Mouse (Mus musculus): ENCODE measurements around the gene Alg14.

The Alg14 gene

DNA sequence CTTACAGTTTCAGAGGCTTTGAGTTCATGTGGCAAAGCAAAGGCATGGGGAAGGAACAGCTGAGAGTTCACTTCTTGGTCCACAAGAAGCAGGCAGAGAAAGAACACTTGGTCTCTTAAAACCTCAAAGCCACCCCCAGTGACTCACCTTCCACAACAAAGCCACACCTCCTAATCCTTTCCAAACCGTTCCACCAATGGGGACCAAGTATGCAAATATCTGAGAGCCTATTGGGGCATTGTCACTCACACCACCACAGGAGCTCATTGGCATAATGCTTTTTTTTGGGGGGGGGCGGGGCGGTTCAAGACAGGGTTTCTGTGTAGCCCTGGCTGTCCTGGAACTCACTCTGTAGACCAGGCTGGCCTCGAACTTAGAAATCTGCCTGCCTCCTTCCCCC lies 77.0 kb downstream of the Alg14 start:
- DNase-seq (ENCODE audit: low spot score in 2 of 2), result no peak

DNA sequence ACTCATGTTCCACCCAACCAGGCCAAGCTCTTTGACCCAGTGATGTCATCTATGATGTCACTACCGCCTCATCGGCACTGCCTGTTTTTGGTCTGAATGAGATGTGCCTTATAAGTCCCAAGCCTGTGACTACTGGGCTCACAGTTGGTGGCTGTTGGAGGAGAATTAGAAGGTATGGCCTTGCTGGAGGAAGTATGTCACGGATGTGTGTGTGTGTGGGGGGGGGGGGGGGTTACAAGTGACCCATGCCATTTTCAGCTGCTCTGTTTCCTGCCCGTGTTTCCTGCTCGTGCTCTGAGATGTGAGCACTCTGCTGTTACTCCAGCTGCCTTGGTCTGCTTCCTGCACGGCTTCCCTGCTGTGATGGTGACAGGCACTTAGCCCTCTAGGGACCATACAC lies 77.9 kb downstream of the Alg14 start:
- DNase-seq (ENCODE audit: low spot score in 2 of 2), result peak in 1 of 2 experiments; percentile 23

DNA sequence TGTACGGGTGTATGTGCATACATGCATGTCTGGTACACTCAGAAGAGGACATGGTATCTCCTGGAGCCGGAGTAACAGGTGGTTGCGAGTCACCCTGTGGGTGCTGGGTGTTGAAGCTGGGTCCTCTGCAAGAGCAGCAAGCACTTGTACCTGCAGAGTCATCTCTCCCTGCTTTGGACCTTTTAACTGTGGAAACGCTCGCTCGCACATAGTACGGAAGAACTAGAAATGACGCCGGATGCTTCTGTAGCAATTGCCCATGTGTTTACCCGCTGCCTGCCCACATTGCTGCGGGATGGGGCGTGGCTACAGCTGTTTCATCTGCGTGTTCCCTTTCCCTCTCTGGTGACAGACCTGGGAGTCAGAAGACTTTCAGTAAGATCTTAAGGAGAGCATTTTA lies 78.7 kb downstream of the Alg14 start:
- DNase-seq (ENCODE audit: low spot score in 2 of 2), result peak in 1 of 2 experiments; percentile 30

DNA sequence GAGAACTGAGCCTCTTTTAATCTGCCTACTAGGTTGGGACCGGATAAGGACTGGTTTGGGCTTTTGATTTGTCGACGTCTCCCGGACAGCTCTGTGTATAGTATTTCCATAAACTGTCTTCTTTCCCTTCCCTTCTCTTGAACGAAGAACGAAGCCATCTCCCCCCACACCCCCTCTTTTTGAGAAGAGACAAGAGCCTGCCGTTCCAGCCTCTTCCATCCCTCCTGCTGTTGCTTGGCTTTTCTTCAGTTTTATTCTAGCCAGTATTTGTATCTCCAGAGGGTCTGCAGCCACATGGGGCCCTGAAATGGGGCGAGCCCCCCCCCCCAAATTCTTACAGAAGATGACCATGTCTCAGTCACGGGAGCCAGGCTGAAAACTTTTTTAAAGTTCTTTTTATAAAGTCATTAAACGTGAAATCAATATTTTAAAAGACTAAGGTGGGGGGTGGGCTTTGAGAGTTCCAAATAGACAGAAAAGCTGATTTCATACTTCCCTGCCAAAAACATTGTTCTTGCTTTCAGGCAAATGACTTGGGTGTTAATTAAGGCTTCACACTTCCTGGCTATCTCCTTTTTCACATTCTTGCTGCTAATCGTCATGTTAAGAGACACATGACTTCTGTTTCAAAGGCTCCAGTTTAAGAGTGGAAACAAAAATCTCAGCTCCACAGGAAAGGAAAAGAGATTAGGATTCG lies 79.4 kb downstream of the Alg14 start:
- no peak for DNase-seq (ENCODE audit: low spot score in 2 of 2)

DNA sequence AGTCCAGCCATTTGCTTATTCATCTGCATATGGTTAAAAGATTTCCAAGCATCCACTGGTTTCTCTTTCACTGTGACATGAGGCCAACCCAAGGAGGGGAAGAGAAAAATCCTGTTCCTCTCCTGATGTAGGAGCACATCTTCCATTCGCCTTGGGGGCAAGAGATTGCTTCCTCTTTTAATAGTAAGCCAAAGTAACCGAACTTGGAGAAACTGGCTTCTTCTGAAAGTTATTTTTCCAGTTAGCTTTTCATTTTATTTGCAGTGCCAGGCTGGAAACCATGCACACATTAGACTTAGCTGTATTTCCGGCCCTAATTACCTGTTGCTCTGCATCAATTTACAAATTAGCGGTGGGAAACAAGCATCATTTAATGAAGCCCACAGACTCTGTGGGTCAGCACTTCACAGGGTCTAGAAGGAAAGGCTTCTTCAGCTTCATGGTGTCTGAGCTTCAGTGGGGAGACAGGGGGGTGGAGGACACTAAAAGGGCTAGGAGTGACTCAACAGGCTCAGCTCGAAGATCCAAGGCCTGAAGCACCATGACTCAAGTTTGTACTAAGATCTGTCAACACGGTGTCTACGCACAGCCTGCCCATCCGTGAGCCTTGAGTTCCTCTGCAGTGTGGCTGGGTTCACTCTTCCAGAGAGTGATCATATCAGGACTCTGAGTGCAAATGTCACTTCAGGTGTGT lies 80.1 kb downstream of the Alg14 start:
- DNase-seq (ENCODE audit: low spot score in 2 of 2), result no peak

DNA sequence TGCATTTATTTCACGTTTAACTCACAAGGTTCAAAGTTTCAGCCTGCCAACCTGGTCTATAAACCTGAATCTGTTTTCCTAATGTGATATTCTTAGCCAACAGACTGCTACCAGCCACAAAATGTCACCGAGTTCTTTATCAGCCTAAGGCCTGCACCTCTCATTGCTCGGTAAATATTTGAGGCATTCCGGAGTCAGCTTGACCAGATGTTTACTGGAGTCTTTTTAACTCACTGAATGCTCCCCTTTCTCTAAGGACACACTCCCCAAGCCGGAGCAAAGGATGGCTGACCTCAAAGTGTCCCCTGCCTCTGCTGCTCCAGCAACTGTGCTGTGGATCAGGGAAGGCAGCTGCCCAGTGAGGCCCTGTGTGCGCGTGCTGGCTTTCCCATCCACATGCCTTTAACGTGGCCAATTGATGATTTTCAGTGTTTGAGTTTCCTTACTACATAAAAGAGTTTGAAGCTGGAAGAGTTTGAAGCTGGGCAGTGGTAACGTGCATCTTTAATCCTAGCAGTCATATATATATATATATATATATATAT lies 82.4 kb downstream of the Alg14 start:
- no peak for DNase-seq (ENCODE audit: low spot score in 2 of 2)

DNA sequence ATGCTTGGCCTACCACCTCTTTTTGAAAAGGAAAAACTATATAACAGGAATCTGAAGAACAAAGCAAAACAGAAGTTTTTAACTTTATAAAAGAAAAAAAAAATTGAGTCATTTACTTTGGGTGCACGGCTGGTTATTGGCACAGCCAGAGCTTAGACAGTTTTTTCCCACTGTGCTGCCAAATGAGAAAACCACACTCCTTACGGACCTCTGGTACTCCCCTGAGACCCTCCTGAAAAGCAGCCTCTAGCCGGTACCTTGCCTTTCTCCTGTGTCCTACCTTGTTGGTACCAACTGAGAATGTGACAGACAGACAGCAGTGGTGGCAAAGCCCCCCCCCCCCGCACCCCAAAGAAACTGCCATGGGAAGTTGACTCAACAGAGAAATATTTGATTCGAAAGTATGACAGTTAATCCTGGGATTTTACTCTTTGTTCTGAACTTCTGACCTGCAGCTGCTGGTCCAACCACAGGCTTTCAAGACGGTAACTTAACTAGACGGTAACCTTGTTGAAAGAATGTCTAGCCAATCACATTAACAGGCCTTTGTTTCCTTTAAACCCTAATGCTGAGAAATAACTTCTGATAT lies 84.1 kb downstream of the Alg14 start:
- no peak for DNase-seq (ENCODE audit: low spot score in 2 of 2)

DNA sequence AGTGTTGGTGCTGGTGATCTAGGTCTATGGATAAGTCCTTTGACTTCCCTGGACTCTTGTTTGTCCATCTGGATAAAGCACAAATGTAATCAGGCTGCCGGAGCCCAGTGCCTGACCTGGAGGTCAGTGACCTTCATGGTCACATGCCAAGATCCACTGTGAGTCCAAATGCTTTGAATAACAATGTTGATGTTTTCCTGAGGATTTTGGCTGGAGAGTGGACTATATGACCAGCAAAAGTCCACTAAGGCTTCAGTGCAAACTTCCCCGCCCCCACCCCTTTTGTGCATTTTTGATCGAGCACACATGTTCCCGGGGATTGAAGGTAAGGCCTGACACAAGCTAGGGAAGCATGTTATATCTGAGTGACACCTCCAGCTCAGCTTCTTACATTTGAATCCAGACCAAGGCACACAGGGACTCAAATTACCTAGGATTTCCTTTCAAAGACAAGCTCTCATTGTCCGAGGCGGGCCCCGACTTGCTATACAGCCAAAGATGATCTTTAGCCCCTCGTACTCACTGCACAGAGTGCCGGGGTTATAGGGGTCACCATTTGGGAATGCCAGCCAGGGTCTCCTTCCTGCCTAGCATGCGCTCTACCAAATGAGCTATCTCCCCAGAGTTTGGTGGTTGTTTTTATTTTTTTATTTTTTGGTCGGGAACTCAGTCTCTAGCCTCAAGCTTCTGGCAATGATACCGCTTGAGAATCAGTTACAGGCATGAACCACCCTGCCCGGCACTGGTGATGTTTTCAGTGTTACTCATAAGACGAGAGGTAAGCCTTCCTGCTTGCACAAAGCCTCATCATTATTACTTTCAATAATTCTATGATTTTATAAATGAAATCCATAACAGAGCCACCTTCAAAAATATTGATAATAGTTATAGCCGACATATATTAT lies 87.4 kb downstream of the Alg14 start:
- no peak for DNase-seq (ENCODE audit: low spot score in 2 of 2)

DNA sequence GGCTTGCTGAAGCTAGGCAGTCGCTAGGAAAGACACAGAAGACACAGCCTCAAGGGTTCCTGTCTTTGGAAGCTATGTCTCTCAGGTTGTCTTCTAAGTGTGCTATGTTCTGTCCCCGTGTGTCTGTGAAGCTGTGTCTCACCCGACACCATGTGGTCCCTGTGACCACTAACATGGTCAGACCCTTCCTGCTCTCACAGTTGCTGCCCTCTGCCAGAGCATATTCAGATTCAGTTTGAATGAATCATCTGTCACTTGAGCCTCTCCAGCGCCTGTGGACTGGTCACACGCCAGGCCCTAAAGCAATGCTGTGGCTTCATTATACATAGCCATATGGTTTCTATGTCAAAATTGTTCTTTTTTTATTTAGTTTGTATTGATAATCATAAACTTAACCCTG lies 88.1 kb downstream of the Alg14 start:
- no peak for DNase-seq (ENCODE audit: low spot score in 2 of 2)

DNA sequence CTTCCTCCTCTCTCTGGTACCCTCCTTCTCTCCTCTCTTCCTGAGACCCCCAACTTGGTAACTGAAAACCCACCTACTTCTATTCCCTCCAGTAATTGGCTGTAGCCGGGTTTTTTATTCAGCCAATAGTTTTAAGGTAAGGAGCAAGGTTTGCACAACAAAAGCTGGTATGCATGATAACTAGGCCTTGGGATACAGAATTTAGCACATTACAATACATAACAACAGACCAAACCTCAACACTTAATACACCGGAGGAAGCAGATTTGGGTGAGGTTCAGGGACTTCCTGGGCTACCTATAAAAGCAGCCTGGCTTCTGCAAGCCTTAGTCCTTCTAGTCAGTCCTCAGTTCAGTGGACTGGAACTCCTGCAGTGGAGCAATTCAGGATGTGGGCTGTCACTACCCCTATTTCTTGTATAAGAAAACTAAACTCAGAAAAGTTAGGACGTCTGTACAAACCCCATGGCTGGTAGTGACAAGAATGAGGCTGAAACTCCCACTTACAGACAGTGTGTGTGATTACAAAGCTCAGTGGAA lies 96.0 kb downstream of the Alg14 start:
- no peak for DNase-seq (ENCODE audit: low spot score in 2 of 2)

DNA sequence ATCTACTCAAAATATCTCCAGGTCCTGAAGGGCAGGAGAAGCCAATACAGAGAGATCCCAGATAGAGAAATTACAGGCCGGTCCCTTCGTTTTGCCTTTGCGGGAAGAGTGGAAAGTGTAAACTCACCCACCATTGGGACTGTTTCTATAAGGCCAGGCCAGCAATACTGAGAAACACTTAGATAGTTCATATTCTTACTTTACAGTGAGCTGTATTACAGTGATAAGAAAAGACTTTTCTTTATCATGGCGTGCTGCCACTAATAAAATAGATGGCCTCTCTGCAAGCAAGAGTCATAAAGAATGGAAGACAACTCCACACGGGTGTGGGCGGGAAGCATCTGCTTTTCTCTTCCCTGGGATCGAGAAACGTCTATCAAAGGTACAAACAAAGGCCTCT lies 97.8 kb downstream of the Alg14 start:
- DNase-seq (ENCODE audit: low spot score in 2 of 2), result no peak

DNA sequence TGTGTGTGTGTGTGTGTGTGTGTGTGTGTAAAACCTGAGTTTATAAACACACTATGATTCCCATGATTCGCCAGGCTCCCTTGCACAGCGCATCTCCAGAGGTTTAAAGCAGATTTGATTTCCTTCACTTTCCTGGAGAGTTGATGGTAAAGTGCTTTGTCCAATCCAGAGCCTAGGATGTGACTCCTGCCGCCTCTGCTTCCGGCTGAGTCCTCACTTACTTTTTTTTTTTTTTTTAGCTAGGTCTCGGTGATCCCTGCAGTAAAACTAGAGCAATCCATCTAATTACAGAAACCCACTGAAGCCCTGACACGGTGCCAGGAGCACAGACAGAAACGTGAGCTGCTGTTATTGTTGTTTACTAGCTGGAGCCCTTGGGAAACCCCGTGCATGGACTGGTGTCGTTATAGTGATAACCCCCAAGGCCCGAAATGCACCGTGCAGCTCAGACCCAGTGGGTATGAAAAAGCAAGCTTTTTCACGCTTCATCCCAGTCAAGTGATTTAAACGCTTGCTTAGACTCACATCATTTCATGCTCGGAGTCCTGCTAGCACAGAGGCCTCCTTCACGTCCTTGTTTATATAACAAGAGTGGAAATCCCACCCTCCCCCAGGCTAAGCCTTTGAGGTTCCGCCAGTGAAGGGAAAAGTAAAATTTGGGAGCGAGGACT lies 98.4 kb downstream of the Alg14 start:
- no peak for DNase-seq (ENCODE audit: low spot score in 2 of 2)

DNA sequence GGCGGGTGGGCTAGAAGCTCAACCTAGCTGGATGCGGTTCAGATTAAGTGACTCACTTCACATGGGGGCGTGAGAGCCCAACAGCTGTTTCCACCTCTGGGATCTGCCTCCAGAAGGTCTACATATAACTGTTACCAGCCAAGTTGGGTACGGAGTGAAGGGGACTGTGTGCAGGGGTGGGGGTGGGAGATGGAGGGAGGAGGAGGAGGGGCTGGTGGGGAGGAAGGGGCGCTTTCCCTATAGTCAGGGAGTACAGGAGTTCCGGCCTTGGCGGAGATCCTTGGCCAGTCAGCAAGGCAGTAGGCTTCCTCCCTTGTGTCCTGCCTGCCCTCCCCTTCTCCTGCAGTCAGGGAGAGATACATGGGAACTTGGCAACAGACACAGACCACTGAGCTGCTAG lies 99.2 kb downstream of the Alg14 start:
- DNase-seq (ENCODE audit: low spot score in 2 of 2), result no peak

DNA sequence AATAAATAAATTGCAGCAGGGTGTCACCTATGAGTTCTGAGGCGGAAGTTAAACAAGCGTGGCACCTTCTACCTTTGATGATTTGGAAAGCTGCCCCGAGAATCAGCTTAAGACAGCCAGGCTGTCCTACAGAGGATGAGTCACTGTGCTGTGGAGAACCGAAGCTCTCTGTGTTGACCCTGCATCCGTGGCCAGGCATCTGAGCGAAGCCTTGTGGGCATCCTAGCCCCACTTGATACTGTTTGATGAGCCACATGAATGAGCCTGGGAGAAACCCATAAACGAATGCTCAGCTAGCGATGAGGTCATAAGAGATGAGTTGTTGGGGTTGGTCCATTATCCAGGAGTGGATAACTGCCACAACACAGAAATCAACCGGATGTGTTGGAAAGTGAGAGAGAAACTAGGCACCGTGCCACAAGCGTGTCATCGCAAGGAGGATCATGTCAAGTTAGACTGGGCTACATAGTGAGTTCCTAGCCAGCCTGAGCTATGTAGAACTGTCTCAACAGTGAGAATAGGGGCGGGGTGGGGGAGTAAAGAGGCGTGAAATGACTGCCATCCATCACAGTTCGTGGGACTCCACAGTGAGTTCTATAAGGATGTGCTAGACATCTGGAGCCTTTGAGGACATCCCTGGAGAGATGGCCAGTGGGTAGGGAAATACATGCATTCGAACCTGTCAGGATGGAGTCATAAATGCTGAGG lies 104.2 kb downstream of the Alg14 start:
- no peak for DNase-seq (ENCODE audit: low spot score in 2 of 2)

DNA sequence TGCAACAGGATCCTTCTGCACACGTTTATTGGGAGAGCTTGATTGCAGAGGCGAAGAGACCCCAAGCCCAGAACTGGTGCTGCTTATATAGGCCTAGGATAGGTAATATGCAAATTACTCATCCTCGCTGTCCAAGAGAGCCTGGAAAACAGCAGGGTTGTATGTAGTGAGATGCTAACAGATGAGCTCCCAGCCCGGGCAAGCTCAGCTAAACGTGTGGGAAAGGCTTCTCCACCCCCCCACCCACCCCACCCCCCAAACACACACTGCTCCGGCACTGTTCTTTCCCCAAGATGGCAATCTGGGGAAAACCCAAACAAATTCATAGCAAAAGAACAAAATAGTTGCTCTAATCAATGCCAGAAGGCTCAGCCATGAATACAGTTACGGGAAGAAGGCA lies 105.0 kb downstream of the Alg14 start:
- DNase-seq (ENCODE audit: low spot score in 2 of 2), result no peak

DNA sequence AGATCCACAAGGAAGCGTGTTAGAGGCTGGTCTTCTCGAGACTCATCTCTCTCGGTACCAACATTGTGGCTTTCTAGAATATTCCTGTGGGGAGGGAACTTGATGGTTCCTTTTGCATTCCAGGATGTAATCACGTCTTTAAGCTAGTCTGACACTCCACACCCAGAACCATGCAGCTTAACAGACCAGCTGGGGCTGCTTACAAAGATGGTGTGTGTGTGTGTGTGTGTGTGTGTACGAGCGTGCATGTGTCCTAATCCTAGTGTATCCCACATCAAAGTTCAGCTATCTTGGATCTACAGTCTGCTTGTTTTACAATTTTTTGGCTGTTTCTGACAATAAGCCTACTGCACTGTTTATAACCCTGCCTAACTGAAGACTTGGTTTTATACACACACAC lies 105.4 kb downstream of the Alg14 start:
- no peak for DNase-seq (ENCODE audit: low spot score in 2 of 2)

DNA sequence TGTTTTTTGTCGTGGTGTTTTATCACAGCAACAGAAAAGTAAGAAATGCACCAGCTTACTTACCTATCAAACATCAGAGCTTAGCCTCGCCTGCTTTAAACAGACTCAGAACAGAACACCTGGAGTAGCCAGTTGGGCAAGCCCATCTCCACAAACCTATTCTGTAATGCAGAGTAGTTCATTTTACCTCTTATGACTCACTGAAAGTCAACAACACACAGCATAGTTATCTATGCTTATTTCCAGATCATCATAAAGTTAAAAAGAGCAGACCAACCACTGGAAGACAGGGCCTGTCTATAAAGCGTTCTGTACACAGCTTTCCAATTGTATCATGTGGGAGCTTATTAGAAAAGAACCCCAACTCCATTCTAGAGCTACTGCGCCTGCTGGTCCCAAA lies 109.8 kb downstream of the Alg14 start:
- no peak for DNase-seq (ENCODE audit: low spot score in 2 of 2)

DNA sequence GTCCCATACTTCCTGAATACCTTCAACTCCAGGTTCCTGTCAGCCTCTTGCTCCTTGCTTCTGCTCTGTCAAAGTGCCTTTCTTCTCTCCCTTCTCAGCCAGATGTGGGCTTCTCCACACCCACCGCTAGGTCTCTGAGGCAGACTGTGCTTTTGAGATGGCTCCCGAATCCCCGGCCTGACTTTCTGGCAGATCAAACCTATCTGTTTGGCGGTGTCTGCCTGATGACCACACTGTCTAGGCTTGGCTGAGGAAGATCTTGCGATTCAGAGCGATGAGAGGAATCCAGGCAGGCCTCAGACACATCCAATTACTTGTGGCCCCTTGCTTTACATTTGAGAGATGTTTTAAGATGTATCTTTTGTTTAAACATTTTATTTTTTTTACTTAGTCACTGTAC lies 110.5 kb downstream of the Alg14 start:
- DNase-seq (ENCODE audit: low spot score in 2 of 2), result no peak

DNA sequence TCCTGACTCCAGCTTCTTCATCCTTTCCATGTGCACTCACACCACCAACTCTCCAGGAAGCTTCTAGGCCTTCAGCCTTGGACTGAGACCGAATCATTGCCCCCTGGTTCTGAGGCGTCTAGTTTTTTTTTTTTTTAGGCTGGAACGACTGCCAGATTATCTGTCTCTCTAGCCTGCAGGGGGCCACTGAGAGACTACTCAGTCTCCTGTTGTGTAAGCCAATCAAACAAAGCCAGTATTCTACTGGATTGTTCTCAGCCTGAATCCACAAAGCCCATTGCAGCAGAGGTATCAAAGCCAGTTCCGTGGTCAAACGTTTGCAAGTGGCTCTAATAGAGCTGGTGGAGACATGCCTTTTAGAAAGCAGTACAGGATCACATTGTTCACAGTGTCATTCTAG lies 111.9 kb downstream of the Alg14 start:
- DNase-seq (ENCODE audit: low spot score in 2 of 2), result no peak

DNA sequence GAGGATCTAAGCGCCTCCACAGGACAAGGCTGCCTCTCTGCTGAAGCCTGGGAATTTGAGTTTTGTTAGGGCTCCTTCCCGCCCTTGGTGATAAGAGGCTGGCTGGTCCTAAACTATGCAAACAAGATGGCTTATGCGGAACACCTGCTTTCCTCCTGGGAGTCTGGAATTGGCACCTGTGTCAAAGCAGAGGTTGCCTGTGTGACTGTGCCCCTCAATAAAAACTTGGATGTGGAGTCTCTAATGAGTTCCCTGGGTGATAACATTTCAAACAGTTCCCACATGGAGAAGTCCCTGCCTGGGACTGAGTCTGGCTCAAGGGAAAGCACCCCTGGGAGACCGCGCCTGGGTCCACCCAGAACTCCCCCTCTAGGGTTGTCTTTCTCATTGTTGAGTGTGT lies 113.5 kb downstream of the Alg14 start:
- no peak for DNase-seq (ENCODE audit: low spot score in 2 of 2)

DNA sequence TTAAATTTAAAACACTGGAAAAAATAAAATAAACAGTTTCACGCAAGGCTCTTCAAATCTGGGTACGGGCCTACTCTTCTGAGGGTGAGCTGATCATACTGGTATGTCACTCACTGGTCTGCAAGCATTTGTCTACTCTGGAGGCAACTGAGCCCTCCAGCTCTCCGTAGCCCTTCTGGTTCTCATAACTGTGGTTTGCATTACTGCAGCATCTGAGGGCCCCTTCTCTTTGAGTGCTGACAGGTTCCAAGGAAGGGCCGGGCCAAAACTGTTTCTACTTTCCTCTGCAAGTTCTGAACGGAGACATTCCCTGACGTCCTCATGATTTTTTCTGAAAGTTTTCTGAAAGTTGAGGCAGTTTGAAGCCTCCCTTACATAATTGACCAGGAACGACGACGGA lies 115.8 kb downstream of the Alg14 start:
- DNase-seq (ENCODE audit: low spot score in 2 of 2), result no peak

Measured in spleen, postnatal 4 days (tissue).